Mouse (Mus musculus) lung, adult 2 months (tissue): ENCODE measurements at regions not wholly inside any gene's neighbourhood (a gene's known extent, or its start where the extent isn't known, plus 50 kb on each side); places are given as distances from the start of the nearest gene placed in this dataset.

Experiments used
- CTCF ChIP-seq: fragments of 200-500 bp; IDR thresholded peaks from 2 replicates; pipeline ENCODE4 v1.5.1; 2011; ENCODE audit warnings: mild to moderate bottlenecking, low read length, control low read depth; ENCODE audit not compliant: insufficient read depth
- POLR2A ChIP-seq: fragments of 200-500 bp; IDR thresholded peaks from 2 replicates; pipeline ENCODE4 v1.6.1; 2011; ENCODE audit warnings: low read depth, mild to moderate bottlenecking, control low read depth, low read length, borderline replicate concordance; ENCODE audit errors: extremely low read depth

- TF ChIP-seq CTCF (no peak), POLR2A (no peak)
These were observed 172.2 kb upstream of the Zfp703 start for GRCm38 (mm10) chr8:26804901-26805341.
